Mouse (Mus musculus) ES-E14 (cell line): ENCODE measurements around the gene Rara.

ENCODE experiments used
- CHD2 ChIP-seq: IDR thresholded peaks from 2 replicates; pipeline ENCODE4 v1.6.1; 2014; ENCODE audit warnings: mild to moderate bottlenecking, low read depth, low read length, inconsistent platforms
- HCFC1 ChIP-seq: IDR thresholded peaks from 2 replicates; pipeline ENCODE4 v1.6.1; 2012; ENCODE audit warnings: low read length, inconsistent platforms, borderline replicate concordance; ENCODE audit not compliant: insufficient read depth
- MAFK ChIP-seq: IDR thresholded peaks from 2 replicates; pipeline ENCODE4 v1.6.1; 2014; ENCODE audit warnings: mild to moderate bottlenecking, low read depth, low read length, inconsistent platforms; ENCODE audit not compliant: insufficient read depth
- ZC3H11A ChIP-seq: IDR thresholded peaks from 2 replicates; pipeline ENCODE4 v1.6.1; 2012; ENCODE audit warnings: low read depth, mild to moderate bottlenecking, inconsistent platforms, low read length, borderline replicate concordance
- ZNF384 ChIP-seq: IDR thresholded peaks from 2 replicates; pipeline ENCODE4 v1.6.1; 2012; ENCODE audit warnings: low read depth, low read length, inconsistent platforms

GRCm38 (mm10) chr11:98905033-98905432 lies 22.6 kb upstream of the Rara start:
- TF ChIP-seq ZC3H11A (no peak), CHD2 (no peak), MAFK (no peak), HCFC1 (no peak), ZNF384 (no peak)
